Mouse (Mus musculus) midbrain, embryonic 11.5 days (tissue): ENCODE measurements around the gene Ttn. TPM values are rescaled to one million over a fixed set of nuclear protein-coding genes. Genes with fewer than 3 reads are reported as not detected.

ENCODE experiments used
- ATAC-seq: fragments of 200-750 bp; cut with Nextera tagmentation; 2 replicates; pipeline ENCODE4 v1.8.0; 2017; ENCODE audit warnings: moderate TSS enrichment, moderate library complexity; ENCODE audit not compliant: low FRiP score
- DNase-seq: peaks from one replicate; pipeline ENCODE4 v3.0.0; 2015; ENCODE audit warnings: low spot score; ENCODE audit errors: missing footprints
- H3K27ac ChIP-seq: fragments of 300-500 bp; sonication (generic); 2 replicates; pipeline ENCODE4 v1.5.1; 2014; ENCODE audit warnings: low read depth, low read length
- H3K27me3 ChIP-seq: fragments of 300-500 bp; sonication (generic); 2 replicates; pipeline ENCODE4 v1.6.1; 2014; ENCODE audit warnings: mild to moderate bottlenecking, low read length, moderate library complexity, mixed read lengths; ENCODE audit not compliant: control insufficient read depth, insufficient read depth
- H3K36me3 ChIP-seq: fragments of 300-500 bp; sonication (generic); 2 replicates; pipeline ENCODE4 v1.6.1; 2014; ENCODE audit warnings: mild to moderate bottlenecking, low read length, moderate library complexity, mixed read lengths; ENCODE audit not compliant: control insufficient read depth, insufficient read depth
- H3K4me1 ChIP-seq: fragments of 300-500 bp; sonication (generic); 2 replicates; pipeline ENCODE4 v1.6.1; 2014; ENCODE audit warnings: low read length; ENCODE audit not compliant: control insufficient read depth, insufficient read depth
- H3K4me2 ChIP-seq: fragments of 300-500 bp; sonication (generic); 2 replicates; pipeline ENCODE4 v1.6.1; 2014; ENCODE audit warnings: mild to moderate bottlenecking, moderate library complexity
- H3K4me3 ChIP-seq: fragments of 300-500 bp; sonication (generic); 2 replicates; pipeline ENCODE4 v1.5.1; 2014; ENCODE audit warnings: low read depth, low read length
- H3K9ac ChIP-seq: fragments of 300-500 bp; sonication (generic); 2 replicates; pipeline ENCODE4 v1.6.1; 2014; ENCODE audit warnings: low read length
- H3K9me3 ChIP-seq: fragments of 300-500 bp; sonication (generic); 2 replicates; pipeline ENCODE4 v1.6.1; 2016; ENCODE audit warnings: low read length; ENCODE audit not compliant: control insufficient read depth
- WGBS: fragments of 180-500 bp; shearing (Covaris S2); extraction: QIAGEN DNeasy Blood & Tissue Kit; methylation state at CpG from one replicate; pipeline ENCODE4 v1.1.7; 2014; 5-methylcytosine and 5-hydroxymethylcytosine counted together
- polyA plus RNA-seq: library from polyadenylated mRNA; unstranded; fragments of >200 nt; fragmentation: Nextera tagmentation; extraction: Ambion mirVana; gene quantifications from 2 replicates; pipeline ENCODE4 v1.2.1, GENCODE M21; 2014

Ttn gene
- polyA plus RNA-seq, 1 experiment from 2014 or later = 0.04 TPM

DNA sequence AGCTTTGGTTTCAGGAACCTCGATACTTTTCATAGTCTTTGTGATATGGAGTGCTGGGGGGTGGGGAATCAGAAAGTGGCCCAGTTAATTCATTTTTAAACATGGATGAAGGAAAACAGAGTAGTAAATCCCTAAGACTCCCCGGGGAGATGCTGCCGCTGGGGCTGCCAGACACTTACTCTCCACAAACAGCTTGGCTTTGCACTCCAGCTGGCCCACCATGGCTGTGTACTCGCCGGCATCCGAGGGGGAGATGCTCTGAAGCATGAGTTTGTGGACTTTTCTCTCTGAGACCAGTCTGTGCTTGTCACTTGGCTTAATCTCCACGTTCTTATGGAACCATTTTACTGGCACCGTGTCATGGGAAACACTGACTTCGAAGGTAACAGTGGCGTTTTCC lies 43.8 kb downstream of the Ttn start:
- Histone ChIP-seq H3K9ac (no peak overlapping the region), H3K9me3 (no peaks in the 10 kb centered on the region), H3K4me1 (no peaks in the 10 kb centered on the region), H3K36me3 (no peaks in the 10 kb centered on the region), H3K27me3 (no peaks in the 10 kb centered on the region), H3K27ac (no peak overlapping the region), H3K4me3 (no peak overlapping the region), H3K4me2 (no peak overlapping the region)
- ATAC-seq = no peak
- 69% methylated on average over 10 of the region's 10 CpGs for WGBS
- DNase-seq = no peak

DNA sequence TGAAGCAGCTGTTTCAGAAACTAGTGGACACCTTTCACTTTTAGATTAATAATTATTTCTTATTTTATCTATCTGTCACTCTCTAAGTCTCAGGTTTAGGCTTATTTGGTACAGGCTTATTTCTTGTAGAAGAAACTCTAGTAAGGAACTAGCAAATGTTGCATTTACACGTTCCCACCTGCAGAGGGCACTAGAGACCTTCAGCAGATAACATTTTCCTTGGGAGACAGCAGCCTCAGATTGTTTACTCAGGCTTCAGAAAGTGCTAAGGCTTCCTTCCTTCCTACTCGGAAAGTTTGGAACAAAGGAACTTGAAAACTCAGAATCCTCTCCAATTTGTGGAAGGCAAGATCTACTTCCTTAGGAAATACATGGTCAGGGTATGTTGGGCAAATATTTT lies 52.6 kb downstream of the Ttn start:
- no peak overlapping the region for H3K4me2 ChIP-seq
- 3% methylated on average over 2 of the region's 2 CpGs for WGBS
- H3K4me1 ChIP-seq = no peaks in the 10 kb centered on the region
- no peaks in the 10 kb centered on the region for H3K9me3 ChIP-seq
- no peak overlapping the region for H3K9ac ChIP-seq
- H3K27ac ChIP-seq = no peak overlapping the region
- no peaks in the 10 kb centered on the region for H3K27me3 ChIP-seq
- no peak for ATAC-seq
- no peak overlapping the region for H3K4me3 ChIP-seq
- DNase-seq = peak; percentile 95
- no peaks in the 10 kb centered on the region for H3K36me3 ChIP-seq

DNA sequence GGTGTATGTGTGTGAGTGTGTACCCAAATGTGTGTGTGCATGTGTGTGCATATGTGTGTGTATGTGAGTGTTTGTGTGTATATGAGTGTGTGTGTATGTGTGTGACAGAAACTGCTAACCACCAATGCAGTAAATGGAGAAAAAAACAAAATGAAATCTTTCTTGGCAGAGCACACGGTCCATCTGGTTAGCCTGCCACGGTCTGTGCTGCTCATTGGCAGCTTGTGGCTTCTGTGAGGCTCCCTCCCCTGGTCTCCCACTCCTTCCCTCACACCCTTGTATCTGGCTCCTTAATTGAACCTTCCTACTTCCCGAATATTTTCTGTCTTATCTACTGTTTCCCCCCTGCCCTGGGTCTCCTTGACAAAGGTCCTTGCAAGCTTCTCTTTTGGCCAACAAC lies 53.5 kb downstream of the Ttn start:
- DNase-seq (no peak), ATAC-seq (no peak)
- Histone ChIP-seq H3K4me3 (no peak overlapping the region), H3K4me2 (no peak overlapping the region), H3K27ac (no peak overlapping the region), H3K4me1 (no peaks in the 10 kb centered on the region), H3K27me3 (no peaks in the 10 kb centered on the region), H3K9me3 (no peaks in the 10 kb centered on the region), H3K9ac (no peak overlapping the region), H3K36me3 (no peaks in the 10 kb centered on the region)
- 75% methylated on average over 3 of the region's 3 CpGs for WGBS

GRCm38 (mm10) chr2:76928298-76928697 lies 54.0 kb downstream of the Ttn start:
- DNase-seq (no peak), ATAC-seq (no peak)
- Histone ChIP-seq H3K4me3 (no peak overlapping the region), H3K9me3 (no peaks in the 10 kb centered on the region), H3K27ac (no peak overlapping the region), H3K4me2 (no peak overlapping the region), H3K9ac (no peak overlapping the region), H3K4me1 (no peaks in the 10 kb centered on the region), H3K27me3 (no peaks in the 10 kb centered on the region), H3K36me3 (no peaks in the 10 kb centered on the region)
- 88% methylated on average over 7 of the region's 7 CpGs for WGBS

GRCm38 (mm10) chr2:76926927-76927326 lies 55.4 kb downstream of the Ttn start:
- H3K4me1 ChIP-seq = no peaks in the 10 kb centered on the region
- WGBS = 76% methylated on average over 12 of the region's 12 CpGs
- H3K4me3 ChIP-seq = no peak overlapping the region
- no peak overlapping the region for H3K27ac ChIP-seq
- no peaks in the 10 kb centered on the region for H3K36me3 ChIP-seq
- no peak overlapping the region for H3K4me2 ChIP-seq
- H3K9me3 ChIP-seq = no peaks in the 10 kb centered on the region
- H3K27me3 ChIP-seq = no peaks in the 10 kb centered on the region
- no peak overlapping the region for H3K9ac ChIP-seq
- DNase-seq (no peak), ATAC-seq (no peak)

- Histone ChIP-seq H3K4me3 (no peak overlapping the region), H3K27me3 (no peaks in the 10 kb centered on the region), H3K4me1 (no peaks in the 10 kb centered on the region), H3K27ac (no peak overlapping the region), H3K9ac (no peak overlapping the region), H3K36me3 (no peaks in the 10 kb centered on the region), H3K4me2 (no peak overlapping the region), H3K9me3 (no peaks in the 10 kb centered on the region)
- ATAC-seq (no peak), DNase-seq (no peak)
- WGBS = 96% methylated on average over 10 of the region's 10 CpGs
Measured at GRCm38 (mm10) chr2:76914959-76915358, 67.4 kb downstream of the Ttn start.

GRCm38 (mm10) chr2:76908705-76909457 lies 73.5 kb downstream of the Ttn start:
- no peaks in the 10 kb centered on the region for H3K36me3 ChIP-seq
- 83% methylated on average over 15 of the region's 15 CpGs for WGBS
- H3K9ac ChIP-seq = no peak overlapping the region
- no peak for DNase-seq
- no peaks in the 10 kb centered on the region for H3K9me3 ChIP-seq
- no peak overlapping the region for H3K4me2 ChIP-seq
- H3K4me1 ChIP-seq = no peaks in the 10 kb centered on the region
- ATAC-seq = no peak
- no peak overlapping the region for H3K4me3 ChIP-seq
- no peaks in the 10 kb centered on the region for H3K27me3 ChIP-seq
- no peak overlapping the region for H3K27ac ChIP-seq

DNA sequence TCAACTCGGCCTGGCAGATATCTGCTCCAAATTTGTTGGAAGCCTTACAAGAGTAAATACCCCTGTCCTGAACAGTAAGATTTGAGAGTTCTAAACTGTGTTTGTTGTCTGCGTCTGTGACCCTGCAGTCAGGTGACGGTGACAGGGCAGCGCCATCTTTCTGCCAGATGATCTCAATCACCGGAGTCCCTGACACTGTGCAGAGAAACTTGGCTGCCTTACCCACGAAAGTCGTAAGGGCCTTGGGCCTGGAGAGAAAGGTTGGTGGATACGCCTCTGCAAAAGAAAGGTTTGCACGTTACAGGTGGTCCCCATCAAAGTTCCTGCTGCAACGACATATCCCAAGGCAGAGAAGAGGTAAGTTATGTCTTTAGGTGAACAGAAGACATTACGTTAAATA lies 79.0 kb downstream of the Ttn start:
- ATAC-seq (no peak), DNase-seq (no peak)
- H3K4me2 ChIP-seq = no peak overlapping the region
- H3K4me3 ChIP-seq = no peak overlapping the region
- no peaks in the 10 kb centered on the region for H3K36me3 ChIP-seq
- no peaks in the 10 kb centered on the region for H3K9me3 ChIP-seq
- no peaks in the 10 kb centered on the region for H3K27me3 ChIP-seq
- H3K4me1 ChIP-seq = no peaks in the 10 kb centered on the region
- H3K27ac ChIP-seq = no peak overlapping the region
- no peak overlapping the region for H3K9ac ChIP-seq
- WGBS = 91% methylated on average over 11 of the region's 11 CpGs

DNA sequence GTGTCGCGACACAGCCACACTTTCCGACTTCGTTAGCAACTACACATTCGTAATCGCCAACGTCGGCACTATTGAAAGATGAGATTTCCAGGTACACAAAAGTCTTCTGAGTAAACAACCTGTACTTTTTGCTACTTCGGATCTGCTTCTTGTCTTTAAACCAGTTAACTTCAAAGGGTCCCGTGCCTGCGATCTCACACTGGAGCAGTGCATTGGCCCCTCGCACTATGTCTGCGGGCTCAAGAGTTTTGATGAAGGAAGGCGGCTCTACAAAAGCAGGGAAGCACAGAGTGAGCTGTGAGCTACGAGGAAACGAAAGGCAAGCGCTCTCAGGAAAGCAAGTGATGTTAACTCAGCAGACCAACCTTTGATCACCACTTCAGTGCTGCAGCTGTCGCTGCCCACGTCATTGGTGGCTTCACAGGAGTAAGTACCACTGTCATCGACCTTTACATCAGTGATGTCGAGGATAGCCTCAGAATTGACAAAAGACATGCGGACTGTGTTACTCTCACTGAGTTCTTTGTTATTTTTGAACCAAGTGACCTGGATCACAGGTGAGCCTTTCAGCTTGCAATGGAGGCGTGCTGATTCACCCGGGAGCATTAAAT lies 80.8 kb downstream of the Ttn start:
- Histone ChIP-seq H3K27me3 (no peaks in the 10 kb centered on the region), H3K9me3 (no peaks in the 10 kb centered on the region), H3K27ac (no peak overlapping the region), H3K9ac (no peak overlapping the region), H3K4me2 (no peak overlapping the region), H3K4me1 (no peaks in the 10 kb centered on the region), H3K36me3 (no peaks in the 10 kb centered on the region), H3K4me3 (no peak overlapping the region)
- 94% methylated on average over 24 of the region's 24 CpGs for WGBS
- no peak for ATAC-seq
- DNase-seq = no peak
